Mouse (Mus musculus) C2C12 (cell line): ENCODE data around the gene Selp.
A peak's percentile ranks its signal among the peaks of the same experiment; 100 is the strongest.

ENCODE experiments used
- CEBPB ChIP-seq: IDR thresholded peaks from one replicate; pipeline ENCODE4 v1.6.1; 2011; ENCODE audit warnings: low read depth, mild to moderate bottlenecking, control low read depth, moderate library complexity
- CTCF ChIP-seq: IDR thresholded peaks from one replicate; pipeline ENCODE4 v1.5.1; 2011; ENCODE audit not compliant: control insufficient read depth, insufficient read depth, insufficient read length
- FOSL1 ChIP-seq: IDR thresholded peaks from one replicate; pipeline ENCODE4 v1.8.0; 2011; ENCODE audit warnings: mild to moderate bottlenecking, low read length; ENCODE audit not compliant: poor library complexity, insufficient read depth, severe bottlenecking
- MAX ChIP-seq: IDR thresholded peaks from one replicate; pipeline ENCODE4 v1.6.1; 2011; ENCODE audit warnings: mild to moderate bottlenecking, control low read depth
- MYOD1 ChIP-seq: IDR thresholded peaks from one replicate; pipeline ENCODE4 v1.6.1; 2011; ENCODE audit warnings: low read depth; ENCODE audit not compliant: control insufficient read depth, insufficient read length
- MYOG ChIP-seq: IDR thresholded peaks from one replicate; pipeline ENCODE4 v1.6.1; 2011; ENCODE audit not compliant: control insufficient read depth, insufficient read length; ENCODE audit errors: extremely low read depth
- USF1 ChIP-seq: IDR thresholded peaks from one replicate; pipeline ENCODE4 v1.6.1; 2011; ENCODE audit warnings: low read depth, mild to moderate bottlenecking, control low read depth, moderate library complexity

DNA sequence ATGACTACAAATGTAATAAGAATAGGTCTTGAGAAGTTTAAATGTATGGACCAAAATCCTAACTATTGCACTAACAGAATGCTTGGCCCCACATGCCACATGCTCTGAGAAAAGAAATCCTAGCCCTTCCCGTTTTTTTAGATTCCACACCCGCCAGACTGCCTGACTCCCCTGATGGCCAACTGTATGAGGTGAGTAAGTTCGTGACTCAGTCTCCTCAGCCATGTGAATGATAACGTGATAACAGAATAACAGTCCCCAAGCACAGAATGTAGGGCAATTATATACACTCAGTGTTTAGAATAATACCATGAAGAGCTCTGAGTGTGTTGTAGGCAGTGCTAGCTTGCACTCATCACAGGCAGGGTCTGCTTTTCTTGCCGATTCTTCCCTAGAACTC, 784 bp upstream of the Selp start:
- TF ChIP-seq CTCF: no peak
- peak; percentile 25 for TF ChIP-seq USF1
- peak; percentile 12 for TF ChIP-seq FOSL1
- TF ChIP-seq MAX: no peak
- no peak for TF ChIP-seq MYOG
- no peak for TF ChIP-seq CEBPB
- TF ChIP-seq MYOD1: peak; percentile 66
